Mouse (Mus musculus): ENCODE measurements around the gene Nuak1. TPM values are rescaled to one million over a fixed set of nuclear protein-coding genes. Genes with fewer than 3 reads are reported as not detected.

The Nuak1 gene
- polyA plus RNA-seq, 1 experiment from 2014 or later, result 2.3 TPM

- peak overlapping the region; percentile 51 for H3K9ac ChIP-seq
- 15% methylated on average over 14 of the region's 14 CpGs for WGBS
Observed at GRCm38 (mm10) chr10:84392027-84392722, 48.2 kb downstream of the Nuak1 start.

GRCm38 (mm10) chr10:84389707-84390106 lies 50.7 kb downstream of the Nuak1 start:
- no peak for ATAC-seq (ENCODE audit: extremely low read depth, insufficient number of reproducible peaks, low FRiP score, low TSS enrichment)
- H3K4me3 ChIP-seq, result no peak overlapping the region
- H3K36me3 ChIP-seq, result peaks cover 43% of the 10 kb centered on the region
- H3K4me1 ChIP-seq, result peaks cover 100% of the 10 kb centered on the region
- H3K27ac ChIP-seq (replicated peaks), result peak overlapping the region; percentile 97
- no peaks in the 10 kb centered on the region for H3K27me3 ChIP-seq (replicated peaks)
- no peaks in the 10 kb centered on the region for H3K9me3 ChIP-seq
- 0 out of 2 replicates have a peak overlapping the region, but pooled peaks have one; percentile 66 for H3K4me2 ChIP-seq
- peak overlapping the region; percentile 50; the same call in 1 of the 2 replicates for H3K9ac ChIP-seq
- 25% methylated on average over 5 of the region's 5 CpGs for WGBS

More at GRCm38 (mm10) chr10:84392027-84392722, 48.2 kb downstream of the Nuak1 start:
- Histone ChIP-seq H3K27me3 (replicated peaks) (no peaks in the 10 kb centered on the region), H3K4me2 (peak overlapping the region; percentile 35), H3K36me3 (peaks cover 31% of the 10 kb centered on the region), H3K4me1 (peaks cover 100% of the 10 kb centered on the region), H3K4me3 (no peak overlapping the region), H3K27ac (replicated peaks) (peak overlapping the region; percentile 71), H3K9me3 (no peaks in the 10 kb centered on the region)
- no peak for ATAC-seq (ENCODE audit: extremely low read depth, insufficient number of reproducible peaks, low FRiP score, low TSS enrichment)

- Histone ChIP-seq H3K9me3 (no peaks in the 10 kb centered on the region), H3K4me1 (peaks cover 100% of the 10 kb centered on the region), H3K27me3 (replicated peaks) (no peaks in the 10 kb centered on the region), H3K9ac (peak overlapping the region; percentile 77), H3K36me3 (peaks cover 39% of the 10 kb centered on the region), H3K27ac (replicated peaks) (peak overlapping the region; percentile 97), H3K4me3 (peak overlapping the region; percentile 37), H3K4me2 (peak overlapping the region; percentile 66)
- peak; percentile 35; the same call in 1 of the 2 replicates for ATAC-seq (ENCODE audit: extremely low read depth, insufficient number of reproducible peaks, low FRiP score, low TSS enrichment)
- 7% methylated on average over 22 of the region's 22 CpGs for WGBS
Observed at GRCm38 (mm10) chr10:84388357-84389141, 51.8 kb downstream of the Nuak1 start.

- Histone ChIP-seq H3K27me3 (replicated peaks) (no peaks in the 10 kb centered on the region), H3K9ac (peak overlapping the region; percentile 77), H3K4me3 (peak overlapping the region; percentile 37), H3K4me2 (peak overlapping the region; percentile 66), H3K4me1 (peaks cover 99% of the 10 kb centered on the region), H3K27ac (replicated peaks) (peak overlapping the region; percentile 97), H3K36me3 (peaks cover 32% of the 10 kb centered on the region), H3K9me3 (no peaks in the 10 kb centered on the region)
- no peak for ATAC-seq (ENCODE audit: extremely low read depth, insufficient number of reproducible peaks, low FRiP score, low TSS enrichment)
- WGBS, result 6% methylated on average over 4 of the region's 4 CpGs
Observed at GRCm38 (mm10) chr10:84387338-84387737, 53.1 kb downstream of the Nuak1 start.

- Histone ChIP-seq H3K9ac (peak overlapping the region; percentile 77), H3K9me3 (no peaks in the 10 kb centered on the region), H3K27me3 (replicated peaks) (no peaks in the 10 kb centered on the region), H3K27ac (replicated peaks) (peak overlapping the region; percentile 97), H3K4me1 (peaks cover 98% of the 10 kb centered on the region), H3K4me2 (peak overlapping the region; percentile 66), H3K4me3 (peak overlapping the region; percentile 37; the same call in 1 of the 2 replicates), H3K36me3 (peaks cover 33% of the 10 kb centered on the region)
- WGBS, result 33% methylated on average over 13 of the region's 13 CpGs
- no peak for ATAC-seq (ENCODE audit: extremely low read depth, insufficient number of reproducible peaks, low FRiP score, low TSS enrichment)
Observed at GRCm38 (mm10) chr10:84386625-84387242, 53.7 kb downstream of the Nuak1 start.

GRCm38 (mm10) chr10:84386214-84386613 lies 54.2 kb downstream of the Nuak1 start:
- no peak for ATAC-seq (ENCODE audit: extremely low read depth, insufficient number of reproducible peaks, low FRiP score, low TSS enrichment)
- Histone ChIP-seq H3K27me3 (replicated peaks) (no peaks in the 10 kb centered on the region), H3K4me3 (no peak overlapping the region), H3K36me3 (peaks cover 30% of the 10 kb centered on the region), H3K4me1 (peaks cover 97% of the 10 kb centered on the region), H3K9ac (peak overlapping the region; percentile 77), H3K9me3 (no peaks in the 10 kb centered on the region), H3K4me2 (peak overlapping the region; percentile 66), H3K27ac (replicated peaks) (peak overlapping the region; percentile 97)
- WGBS, result 56% methylated on average over 3 of the region's 3 CpGs

- WGBS, result 58% methylated on average over 9 of the region's 9 CpGs
- Histone ChIP-seq H3K36me3 (peaks cover 24% of the 10 kb centered on the region), H3K4me1 (peaks cover 83% of the 10 kb centered on the region), H3K9me3 (no peaks in the 10 kb centered on the region), H3K4me3 (no peak overlapping the region), H3K27ac (replicated peaks) (peak overlapping the region; percentile 97), H3K4me2 (no peak overlapping the region), H3K9ac (peak overlapping the region; percentile 38; the same call in 1 of the 2 replicates), H3K27me3 (replicated peaks) (no peaks in the 10 kb centered on the region)
- no peak for ATAC-seq (ENCODE audit: extremely low read depth, insufficient number of reproducible peaks, low FRiP score, low TSS enrichment)
Observed at GRCm38 (mm10) chr10:84384761-84385160, 55.6 kb downstream of the Nuak1 start.

- Histone ChIP-seq H3K4me2 (peak overlapping the region; percentile 41), H3K9me3 (no peaks in the 10 kb centered on the region), H3K9ac (peak overlapping the region; percentile 47), H3K4me3 (0 out of 2 replicates have a peak overlapping the region, but pooled peaks have one; percentile 12), H3K27ac (replicated peaks) (peak overlapping the region; percentile 97), H3K36me3 (peaks cover 37% of the 10 kb centered on the region), H3K4me1 (peaks cover 67% of the 10 kb centered on the region), H3K27me3 (replicated peaks) (no peaks in the 10 kb centered on the region)
- no peak; the same call in 1 of the 2 replicates for ATAC-seq (ENCODE audit: extremely low read depth, insufficient number of reproducible peaks, low FRiP score, low TSS enrichment)
- 6% methylated on average over 17 of the region's 17 CpGs for WGBS
Observed at GRCm38 (mm10) chr10:84382900-84383883, 57.2 kb downstream of the Nuak1 start.

GRCm38 (mm10) chr10:84381276-84381798 lies 59.1 kb downstream of the Nuak1 start:
- Histone ChIP-seq H3K4me2 (no peak overlapping the region), H3K27me3 (replicated peaks) (no peaks in the 10 kb centered on the region), H3K9ac (no peak overlapping the region), H3K27ac (replicated peaks) (no peak overlapping the region), H3K36me3 (peaks cover 49% of the 10 kb centered on the region), H3K4me1 (peaks cover 48% of the 10 kb centered on the region), H3K4me3 (no peak overlapping the region), H3K9me3 (no peaks in the 10 kb centered on the region)
- ATAC-seq (ENCODE audit: extremely low read depth, insufficient number of reproducible peaks, low FRiP score, low TSS enrichment), result no peak
- 66% methylated on average over 2 of the region's 2 CpGs for WGBS

DNA sequence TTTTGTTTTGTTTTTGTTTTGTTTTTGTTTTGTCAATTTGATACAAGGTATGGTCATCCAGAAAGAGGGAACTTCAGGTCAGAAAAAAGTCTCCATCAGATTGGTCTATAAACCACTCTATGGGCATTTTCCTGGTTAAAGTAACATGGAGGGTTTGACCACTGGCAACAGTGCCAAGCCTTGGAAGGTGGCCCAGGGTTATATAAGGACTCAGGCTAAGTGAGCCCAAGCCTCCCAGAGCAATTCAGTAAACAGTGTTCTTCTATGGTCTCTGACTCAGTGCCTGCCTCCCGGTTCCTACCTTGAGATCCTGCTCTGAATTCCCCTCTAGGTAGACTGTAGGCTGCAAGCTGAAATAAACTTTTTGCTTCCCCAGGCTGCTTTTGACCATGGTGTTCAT lies 61.0 kb downstream of the Nuak1 start:
- H3K9me3 ChIP-seq, result no peaks in the 10 kb centered on the region
- WGBS, result 100% methylated on average over 1 of the region's 1 CpGs
- peaks cover 29% of the 10 kb centered on the region for H3K4me1 ChIP-seq
- ATAC-seq (ENCODE audit: extremely low read depth, insufficient number of reproducible peaks, low FRiP score, low TSS enrichment), result no peak
- no peak overlapping the region for H3K4me2 ChIP-seq
- H3K9ac ChIP-seq, result no peak overlapping the region
- no peaks in the 10 kb centered on the region for H3K27me3 ChIP-seq (replicated peaks)
- H3K4me3 ChIP-seq, result no peak overlapping the region
- H3K36me3 ChIP-seq, result peaks cover 56% of the 10 kb centered on the region
- no peak overlapping the region for H3K27ac ChIP-seq (replicated peaks)
